Mouse (Mus musculus) hindbrain, embryonic 16.5 days (tissue): ENCODE data around the gene Wdr78. TPM values are rescaled to one million over a fixed set of nuclear protein-coding genes. Genes with fewer than 3 reads are reported as not detected.

Experiments
- ATAC-seq: fragments of 200-750 bp; cut with Nextera tagmentation; 2 replicates; pipeline ENCODE4 v1.8.0; 2017; ENCODE audit warnings: moderate TSS enrichment, moderate library complexity
- H3K27ac ChIP-seq: fragments of 300-500 bp; sonication (generic); 2 replicates; pipeline ENCODE4 v1.5.1; 2014; ENCODE audit warnings: low read depth, mild to moderate bottlenecking, control low read depth, low read length, moderate library complexity
- H3K27me3 ChIP-seq: fragments of 300-500 bp; sonication (generic); replicated peaks from 2 replicates; pipeline ENCODE4 v1.6.1; 2014; ENCODE audit warnings: low read length; ENCODE audit not compliant: control insufficient read depth, insufficient read depth
- H3K36me3 ChIP-seq: fragments of 300-500 bp; sonication (generic); 2 replicates; pipeline ENCODE4 v1.6.1; 2014; ENCODE audit warnings: mild to moderate bottlenecking, low read length, moderate library complexity, mixed read lengths; ENCODE audit not compliant: control insufficient read depth, insufficient read depth
- H3K4me1 ChIP-seq: fragments of 300-500 bp; sonication (generic); 2 replicates; pipeline ENCODE4 v1.6.1; 2014; ENCODE audit warnings: low read depth, low read length; ENCODE audit not compliant: control insufficient read depth, insufficient read depth
- H3K4me2 ChIP-seq: fragments of 300-500 bp; sonication (generic); 2 replicates; pipeline ENCODE4 v1.6.1; 2014; ENCODE audit warnings: mild to moderate bottlenecking, low read length, control low read depth, moderate library complexity
- H3K4me3 ChIP-seq: fragments of 300-500 bp; sonication (generic); 2 replicates; pipeline ENCODE4 v1.5.1; 2014; ENCODE audit warnings: mild to moderate bottlenecking, low read length, control low read depth, moderate library complexity
- H3K9ac ChIP-seq: fragments of 300-500 bp; sonication (generic); 2 replicates; pipeline ENCODE4 v1.6.1; 2014; ENCODE audit warnings: low read depth, mild to moderate bottlenecking, control low read depth, low read length, moderate library complexity
- H3K9me3 ChIP-seq: fragments of 300-500 bp; sonication (generic); 2 replicates; pipeline ENCODE4 v1.6.1; 2014; ENCODE audit warnings: mild to moderate bottlenecking, low read length, moderate library complexity; ENCODE audit not compliant: control insufficient read depth
- WGBS: fragments of 180-500 bp; shearing (Covaris S2); extraction: QIAGEN DNeasy Blood & Tissue Kit; methylation state at CpG from one replicate; pipeline ENCODE4 v1.1.7; 2014; 5-methylcytosine and 5-hydroxymethylcytosine counted together
- polyA plus RNA-seq: library from polyadenylated mRNA; unstranded; fragments of >200 nt; fragmentation: Nextera tagmentation; extraction: Ambion mirVana; gene quantifications from 2 replicates; pipeline ENCODE4 v1.2.1, GENCODE M21; 2015

The Wdr78 gene
- polyA plus RNA-seq, 1 experiment from 2014 or later = 5.5 TPM

DNA sequence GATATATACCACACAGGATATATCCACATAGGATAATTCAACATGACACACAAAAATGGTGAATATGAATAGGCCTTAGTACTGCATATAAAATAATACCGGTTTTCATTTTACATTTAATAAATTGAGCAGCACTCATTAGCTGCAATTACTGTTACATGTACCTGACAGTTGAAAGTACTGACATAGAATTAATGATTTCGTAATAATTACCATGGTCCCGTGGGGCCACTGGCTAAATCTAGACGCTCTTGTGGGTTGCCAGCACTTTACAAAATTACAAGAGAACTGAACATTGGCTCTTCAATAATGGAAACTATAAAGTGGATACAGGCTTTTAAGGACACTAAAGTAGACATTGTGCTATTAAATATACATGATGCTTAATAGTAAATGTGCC lies 109.7 kb downstream of the Wdr78 start:
- no peaks in the 10 kb centered on the region for H3K9me3 ChIP-seq
- H3K27me3 ChIP-seq = no peaks in the 10 kb centered on the region
- H3K4me3 ChIP-seq = no peak overlapping the region
- H3K4me2 ChIP-seq = no peak overlapping the region
- no peak for ATAC-seq
- no peak overlapping the region for H3K9ac ChIP-seq
- no peak overlapping the region for H3K27ac ChIP-seq
- WGBS = 67% methylated on average over 4 of the region's 4 CpGs
- no peaks in the 10 kb centered on the region; the same call in 1 of the 2 replicates for H3K4me1 ChIP-seq
- no peaks in the 10 kb centered on the region for H3K36me3 ChIP-seq

DNA sequence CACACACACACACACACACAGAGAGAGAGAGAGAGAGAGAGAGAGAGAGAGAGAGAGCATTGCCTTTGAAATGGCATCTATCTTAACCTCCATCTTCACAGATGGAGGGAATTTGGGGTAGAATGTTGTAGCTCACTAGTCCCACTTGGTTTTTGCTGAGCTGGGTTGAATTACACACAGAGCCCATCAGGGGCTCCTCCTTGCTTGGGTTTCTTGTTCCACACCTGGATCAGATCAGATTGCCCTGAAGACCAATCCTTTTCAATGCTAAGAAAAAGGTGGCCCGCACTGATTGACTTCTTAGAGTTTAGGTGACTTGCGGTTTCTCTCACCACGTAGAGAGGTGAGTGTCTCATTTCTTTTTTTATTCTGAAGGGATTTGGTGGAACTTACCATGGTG lies 122.7 kb downstream of the Wdr78 start:
- Histone ChIP-seq H3K27me3 (no peaks in the 10 kb centered on the region), H3K27ac (no peak overlapping the region), H3K9ac (no peak overlapping the region), H3K4me2 (no peak overlapping the region), H3K4me1 (no peaks in the 10 kb centered on the region), H3K4me3 (no peak overlapping the region), H3K9me3 (no peaks in the 10 kb centered on the region), H3K36me3 (no peaks in the 10 kb centered on the region)
- no peak for ATAC-seq
- 74% methylated on average over 3 of the region's 3 CpGs for WGBS

DNA sequence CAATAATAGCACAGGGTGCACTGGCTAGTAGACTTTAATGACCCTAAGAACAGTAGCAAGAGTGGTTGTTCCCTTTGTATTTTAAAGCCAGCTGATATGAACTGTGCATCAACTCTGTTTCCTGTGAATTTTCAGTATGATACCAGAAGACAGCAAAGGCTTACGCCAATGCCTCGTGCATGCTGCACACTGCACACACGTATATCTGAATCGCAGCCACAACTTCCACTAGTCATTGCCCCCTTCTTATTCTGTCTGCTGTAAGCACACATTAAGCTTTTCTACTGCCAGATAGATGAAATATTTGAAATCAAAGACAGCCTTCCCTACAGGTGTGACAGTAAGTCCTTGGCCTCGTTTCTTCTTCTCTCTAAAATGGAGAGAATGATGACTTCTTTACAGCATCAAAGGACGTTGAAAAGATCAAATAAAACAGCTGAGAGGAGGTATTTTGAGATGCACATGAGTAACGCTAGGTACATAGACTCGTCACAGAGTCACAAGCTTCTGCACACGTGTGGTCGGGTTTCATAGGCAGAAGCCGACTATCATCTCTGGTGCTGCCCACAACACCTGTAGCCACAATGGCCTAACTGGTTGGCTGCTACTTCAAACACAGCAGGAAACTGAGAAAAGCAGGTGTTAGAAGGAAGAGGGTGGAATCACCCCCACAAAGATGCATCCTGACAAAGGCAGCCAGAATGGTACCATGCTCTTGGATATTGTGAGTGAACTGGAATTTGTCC lies 123.6 kb downstream of the Wdr78 start:
- no peak for ATAC-seq
- no peak overlapping the region for H3K9ac ChIP-seq
- WGBS = 87% methylated on average over 11 of the region's 11 CpGs
- no peaks in the 10 kb centered on the region for H3K36me3 ChIP-seq
- H3K27ac ChIP-seq = no peak overlapping the region
- no peak overlapping the region for H3K4me2 ChIP-seq
- no peaks in the 10 kb centered on the region for H3K9me3 ChIP-seq
- H3K4me3 ChIP-seq = no peak overlapping the region
- no peaks in the 10 kb centered on the region for H3K4me1 ChIP-seq
- no peaks in the 10 kb centered on the region for H3K27me3 ChIP-seq

DNA sequence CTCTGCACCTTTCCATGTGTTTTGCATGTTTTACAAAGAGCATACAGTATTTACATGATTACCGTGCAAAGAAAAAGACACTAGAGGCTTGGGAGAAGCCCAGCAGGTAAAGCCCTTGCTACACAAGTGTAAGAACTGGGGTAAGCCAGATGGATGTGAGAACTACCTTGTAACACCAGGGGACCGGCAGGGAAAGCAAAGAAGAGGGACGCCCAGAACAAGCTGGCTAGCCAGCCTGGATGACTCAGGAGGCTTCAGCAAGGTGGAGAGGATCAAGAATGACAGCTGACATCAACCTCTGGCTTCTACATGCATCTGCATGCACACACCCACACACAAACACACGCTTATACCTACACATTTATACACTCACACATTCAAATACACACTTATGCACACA lies 124.3 kb downstream of the Wdr78 start:
- no peaks in the 10 kb centered on the region for H3K27me3 ChIP-seq
- no peak overlapping the region for H3K4me3 ChIP-seq
- no peaks in the 10 kb centered on the region for H3K9me3 ChIP-seq
- H3K27ac ChIP-seq = no peak overlapping the region
- no peak overlapping the region for H3K9ac ChIP-seq
- H3K36me3 ChIP-seq = no peaks in the 10 kb centered on the region
- no peak overlapping the region for H3K4me2 ChIP-seq
- no peak for ATAC-seq
- H3K4me1 ChIP-seq = no peaks in the 10 kb centered on the region
- 83% methylated on average over 4 of the region's 4 CpGs for WGBS

DNA sequence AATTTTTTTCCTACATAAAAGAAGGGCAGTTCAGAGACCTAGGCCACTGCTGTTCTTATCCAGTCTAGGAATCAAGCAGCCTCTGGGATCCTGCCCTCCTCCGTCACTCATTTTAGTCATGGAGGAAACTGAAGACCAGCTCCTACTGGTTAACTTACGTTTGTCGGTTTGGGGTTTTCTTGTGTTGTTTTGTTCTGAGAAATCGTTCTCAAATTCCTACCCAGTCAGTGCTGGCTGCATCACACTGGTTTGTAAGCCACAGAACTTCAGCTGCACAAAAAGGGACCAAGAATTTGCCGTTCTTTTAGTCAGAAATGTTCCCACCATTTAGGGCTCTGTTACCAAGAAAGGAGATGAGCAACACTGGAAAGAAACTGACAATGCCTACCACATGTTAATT lies 125.0 kb downstream of the Wdr78 start:
- ATAC-seq = no peak
- Histone ChIP-seq H3K4me2 (no peak overlapping the region), H3K9ac (no peak overlapping the region), H3K27me3 (no peaks in the 10 kb centered on the region), H3K9me3 (no peaks in the 10 kb centered on the region), H3K4me3 (no peak overlapping the region), H3K4me1 (no peaks in the 10 kb centered on the region), H3K36me3 (no peaks in the 10 kb centered on the region), H3K27ac (no peak overlapping the region)
- WGBS = 81% methylated on average over 5 of the region's 5 CpGs

DNA sequence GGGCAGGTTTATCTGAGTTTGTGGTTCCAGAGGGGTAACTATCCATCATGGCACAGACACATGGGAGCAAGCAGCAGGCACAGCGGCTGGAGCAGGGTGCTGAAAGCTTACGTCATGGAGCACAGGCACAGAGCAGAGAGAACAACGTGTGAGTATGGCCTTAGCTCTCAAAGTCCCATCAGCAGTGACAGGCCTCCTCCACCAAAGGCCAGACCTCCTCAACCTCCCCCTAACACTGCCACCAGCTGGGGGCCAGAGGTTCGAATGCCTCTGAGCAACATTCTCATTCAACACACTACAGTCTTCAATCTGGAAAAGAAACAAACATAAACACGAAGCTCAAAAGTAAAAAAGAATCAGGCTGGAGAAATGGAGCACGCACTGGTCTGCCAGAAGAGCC lies 125.8 kb downstream of the Wdr78 start:
- 76% methylated on average over 6 of the region's 6 CpGs for WGBS
- Histone ChIP-seq H3K27ac (no peak overlapping the region), H3K4me2 (no peak overlapping the region), H3K9me3 (no peaks in the 10 kb centered on the region), H3K9ac (no peak overlapping the region), H3K27me3 (no peaks in the 10 kb centered on the region), H3K4me3 (no peak overlapping the region), H3K36me3 (no peaks in the 10 kb centered on the region), H3K4me1 (no peaks in the 10 kb centered on the region)
- no peak for ATAC-seq

Other genes starting within 250 kb of the Wdr78 start
- gene Tctex1d1, start 135.9 kb downstream of the Wdr78 start, polyA plus RNA-seq = 2.8 and 3.3 TPM in 2 replicates
- gene Insl5, start 87.7 kb downstream of the Wdr78 start, polyA plus RNA-seq = 0.32 and 0.69 TPM in 2 replicates
- 27.3 and 28.8 TPM in 2 replicates for gene Mier1, start 165 bp downstream of the Wdr78 start, polyA plus RNA-seq
- 6.9 and 7.5 TPM in 2 replicates for gene Slc35d1, start 100.6 kb upstream of the Wdr78 start, polyA plus RNA-seq
- not detected in 2 replicates for gene 4921539E11Rik, start 176.3 kb upstream of the Wdr78 start, polyA plus RNA-seq
- 9.3 and 10.9 TPM in 2 replicates for gene Oma1, start 199.3 kb upstream of the Wdr78 start, polyA plus RNA-seq